Mouse (Mus musculus): ENCODE measurements at regions not wholly inside any gene's neighbourhood (a gene's known extent, or its start where the extent isn't known, plus 50 kb on each side); places are given as distances from the start of the nearest gene placed in this dataset.

DNA sequence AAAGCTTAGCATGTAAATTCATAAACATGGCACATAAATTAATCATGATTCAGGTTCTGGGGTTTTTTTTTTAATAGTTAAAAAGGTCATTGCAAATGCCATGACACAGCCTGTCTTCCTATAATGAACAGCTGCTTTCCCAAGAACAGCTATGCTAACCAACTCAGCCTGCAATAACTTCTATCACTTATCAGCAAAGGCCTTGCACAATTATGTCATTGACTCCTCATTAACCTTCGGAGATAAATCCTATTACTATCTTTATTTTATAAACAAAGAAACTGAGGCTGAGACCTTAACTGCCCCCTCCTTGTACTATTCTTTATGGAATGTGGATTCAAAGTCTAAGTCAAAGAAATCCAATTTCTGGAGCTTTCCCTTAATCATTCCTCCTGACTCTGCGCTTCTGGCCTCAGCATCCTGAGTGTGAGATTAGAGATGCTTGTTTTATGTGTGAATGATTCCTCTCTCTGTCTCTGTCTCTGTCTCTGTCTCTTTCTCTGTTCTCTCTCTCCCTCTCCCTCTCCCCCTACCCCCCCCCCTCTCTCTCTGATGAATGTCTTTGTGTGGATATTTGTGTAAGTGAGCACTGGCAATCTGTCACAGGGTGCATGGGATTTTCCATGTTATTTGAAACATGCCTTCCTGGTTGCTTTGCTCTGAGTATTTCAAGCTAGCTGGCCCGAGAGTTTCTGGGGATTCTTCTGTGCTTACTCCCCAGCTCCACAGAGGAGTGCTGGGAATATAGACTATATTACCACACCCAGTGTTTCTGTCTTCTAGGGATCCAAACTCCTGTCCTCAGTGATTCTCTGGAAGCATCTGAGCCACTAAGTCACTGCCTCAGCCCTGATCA lies 243.1 kb upstream of the Il12b start:
- no peak for DNase-seq (ENCODE audit: low spot score in 2 of 2)

DNA sequence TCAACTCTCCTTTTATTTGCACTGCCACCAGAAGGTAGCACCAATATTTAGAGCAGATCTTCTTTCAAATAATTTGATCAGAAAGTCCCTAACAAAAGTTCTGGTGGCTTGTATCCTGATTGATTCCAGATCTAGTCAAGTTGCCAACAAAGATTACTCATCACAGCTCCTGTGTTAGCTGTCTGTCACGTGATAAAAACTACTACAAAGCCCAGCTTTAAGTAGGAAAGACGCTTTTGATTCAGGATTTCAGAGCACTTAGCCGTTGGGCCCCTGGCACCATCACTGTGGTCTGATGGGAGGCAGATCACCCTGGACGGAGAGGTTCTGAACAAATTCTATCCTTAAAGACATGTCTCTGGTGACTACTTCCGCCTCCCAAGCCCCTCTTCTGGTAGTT lies 241.6 kb upstream of the Il12b start:
- DNase-seq (ENCODE audit: low spot score in 2 of 2) = no peak

DNA sequence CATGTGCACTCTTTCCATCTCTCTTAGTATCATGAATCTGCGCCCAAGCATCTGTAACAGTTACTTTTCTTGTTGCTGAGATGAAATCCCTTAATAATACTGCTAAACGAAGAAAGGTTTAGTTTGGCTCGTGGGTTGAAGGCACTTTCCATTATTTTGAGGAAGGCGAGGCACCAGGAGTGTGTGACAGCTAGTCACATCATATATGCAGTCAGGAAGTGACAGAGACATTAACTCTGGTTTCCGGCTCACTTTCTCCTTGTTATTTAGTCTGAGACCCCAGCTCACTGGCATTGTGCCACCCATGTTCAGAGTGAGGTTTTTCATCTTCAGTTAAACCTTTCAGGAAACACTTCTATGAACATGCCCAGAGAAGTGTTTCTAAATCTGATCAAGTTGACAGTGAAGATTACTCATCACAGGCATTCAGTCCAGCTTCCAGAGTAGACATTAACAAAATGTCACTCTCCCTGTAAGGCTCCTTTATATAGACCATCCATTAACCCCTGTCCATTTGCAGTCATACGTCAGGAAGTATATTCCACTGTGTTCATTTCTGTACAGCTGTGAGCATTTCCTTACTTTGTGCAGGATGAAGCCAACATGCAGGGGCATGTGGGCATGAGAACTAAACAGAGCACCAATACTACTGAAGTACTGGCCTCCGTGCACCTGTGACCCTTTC lies 238.0 kb upstream of the Il12b start:
- no peak for DNase-seq (ENCODE audit: low spot score in 2 of 2)

DNA sequence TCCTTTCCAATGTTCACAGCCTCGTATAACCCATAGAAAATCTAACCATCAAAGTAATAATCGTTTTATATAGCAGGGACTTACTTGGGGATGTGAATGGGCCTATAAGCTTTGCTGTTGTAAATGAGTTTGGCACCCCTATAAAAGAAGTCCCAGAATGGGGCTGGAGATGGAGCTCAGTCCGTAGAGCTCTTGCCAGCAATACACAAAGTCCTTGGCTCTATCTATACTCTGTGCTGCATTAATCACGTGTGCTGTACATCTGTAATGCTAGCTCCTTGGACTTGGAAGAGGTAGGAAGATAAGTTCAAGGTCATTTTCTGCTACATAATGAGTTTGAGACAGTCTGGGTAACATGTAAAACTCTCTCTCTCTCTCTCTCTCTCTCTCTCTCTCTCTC lies 236.8 kb upstream of the Il12b start:
- DNase-seq (ENCODE audit: low spot score in 2 of 2) = no peak

DNA sequence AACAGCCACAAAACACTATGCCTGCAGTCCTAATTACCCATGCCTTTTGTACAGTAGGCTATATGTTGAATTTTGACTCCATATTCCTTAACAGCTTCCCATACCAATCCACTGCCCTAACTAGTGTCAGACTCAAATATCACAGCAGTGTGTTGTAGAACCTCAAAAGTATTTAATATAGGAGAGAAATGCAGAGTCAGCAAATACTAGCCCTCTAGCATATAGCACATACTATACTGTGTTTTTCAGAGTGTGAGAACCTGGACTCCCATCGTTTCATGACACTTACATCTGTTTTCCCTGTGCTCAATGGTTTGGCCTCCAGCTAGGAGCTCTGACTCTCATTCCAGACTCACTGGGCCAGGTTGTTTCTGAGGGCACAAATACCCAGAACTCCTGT lies 236.1 kb upstream of the Il12b start:
- no peak for DNase-seq (ENCODE audit: low spot score in 2 of 2)

DNA sequence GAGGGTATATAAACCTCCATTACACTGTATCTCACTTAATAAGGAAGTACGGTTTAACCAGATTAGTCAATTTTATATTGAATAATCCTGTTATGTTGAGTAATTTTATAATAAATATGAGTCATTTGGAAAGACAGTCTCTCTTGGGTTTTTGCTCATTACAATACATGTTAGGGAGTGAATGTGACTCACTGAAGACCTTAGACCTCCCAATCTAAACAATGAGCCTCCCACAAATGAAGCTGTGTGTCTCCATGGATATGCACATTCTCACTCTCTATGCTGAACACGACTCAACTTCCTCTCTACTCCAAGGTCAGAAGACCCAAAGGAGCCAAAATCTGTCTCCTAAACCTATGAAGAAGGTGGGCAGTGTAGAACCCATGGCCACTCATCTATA lies 235.7 kb upstream of the Il12b start:
- no peak for DNase-seq (ENCODE audit: low spot score in 2 of 2)

DNA sequence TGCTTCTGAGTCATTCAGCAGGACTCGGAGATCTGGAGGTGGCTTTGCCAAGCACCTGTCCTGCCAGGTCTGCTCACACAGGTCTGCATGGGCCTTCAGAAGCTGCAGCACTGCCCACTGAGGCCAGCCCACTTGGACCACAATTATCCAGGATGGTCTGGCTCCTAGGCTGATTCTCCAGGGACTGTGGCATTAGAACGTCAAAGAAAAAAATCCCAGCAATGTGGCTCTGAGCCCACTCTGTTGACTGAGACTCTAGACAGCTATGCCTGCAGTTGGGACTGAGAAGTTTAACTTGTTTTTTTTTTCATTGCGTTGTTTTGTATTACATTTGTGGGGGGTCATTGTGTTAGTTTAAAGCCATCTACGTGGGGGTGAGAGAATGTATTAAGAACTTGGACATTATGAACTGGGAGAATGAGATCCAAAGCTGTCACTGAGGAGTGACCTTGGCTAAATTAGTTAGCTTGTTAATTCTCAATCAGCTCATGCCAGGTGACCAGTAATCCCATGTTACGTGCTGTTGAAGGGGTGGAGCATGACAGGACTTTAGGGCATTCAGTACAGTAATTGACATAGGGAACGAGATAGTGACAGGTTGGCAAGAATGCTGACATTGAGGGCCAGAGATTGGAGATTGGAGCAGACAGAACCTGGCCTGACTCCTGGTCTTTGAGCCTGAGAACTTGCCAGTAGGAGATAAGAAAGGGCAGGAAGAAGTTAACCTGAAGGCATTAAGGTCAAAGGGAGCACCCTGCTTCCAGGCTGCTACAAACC lies 232.0 kb upstream of the Il12b start:
- no peak for DNase-seq (ENCODE audit: low spot score in 2 of 2)

DNA sequence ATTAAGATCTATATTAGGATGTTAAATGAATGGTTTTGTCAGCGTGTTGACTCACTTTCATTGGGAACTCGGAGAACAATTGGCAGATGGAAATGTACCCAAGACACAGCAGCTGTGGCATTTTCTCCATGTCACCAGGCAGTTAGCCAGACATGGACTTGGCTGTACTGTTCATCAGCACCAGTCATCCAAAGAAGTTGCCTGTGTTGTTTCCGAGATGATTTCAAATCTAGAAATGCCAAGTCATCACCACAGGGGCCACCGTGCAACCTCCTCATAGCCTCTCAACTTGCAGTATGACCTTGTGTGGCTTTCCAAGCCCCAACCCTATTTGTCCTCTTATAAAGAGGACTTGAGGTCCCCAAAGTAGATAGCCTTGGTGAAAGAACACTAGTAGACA lies 227.4 kb upstream of the Il12b start:
- no peak for DNase-seq (ENCODE audit: low spot score in 2 of 2)

DNA sequence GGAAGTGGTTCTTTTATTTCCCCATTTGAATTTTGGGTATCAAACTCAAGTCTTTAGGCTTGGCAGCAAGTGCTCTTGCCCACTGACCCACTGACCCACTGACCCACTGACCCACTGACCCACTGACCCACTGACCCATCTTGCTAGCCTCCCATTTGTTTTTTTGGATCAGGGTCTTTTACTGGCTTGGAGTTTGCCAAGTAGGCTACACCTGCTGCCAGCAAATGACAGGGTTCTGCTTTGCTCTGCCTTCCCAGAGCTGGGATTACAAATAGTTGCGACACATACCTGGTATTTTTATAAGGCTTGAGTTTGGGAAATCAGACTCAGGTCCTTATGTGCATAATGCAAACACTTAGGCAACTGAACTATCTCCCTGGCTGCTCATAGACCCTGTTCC lies 226.7 kb upstream of the Il12b start:
- no peak for DNase-seq (ENCODE audit: low spot score in 2 of 2)

DNA sequence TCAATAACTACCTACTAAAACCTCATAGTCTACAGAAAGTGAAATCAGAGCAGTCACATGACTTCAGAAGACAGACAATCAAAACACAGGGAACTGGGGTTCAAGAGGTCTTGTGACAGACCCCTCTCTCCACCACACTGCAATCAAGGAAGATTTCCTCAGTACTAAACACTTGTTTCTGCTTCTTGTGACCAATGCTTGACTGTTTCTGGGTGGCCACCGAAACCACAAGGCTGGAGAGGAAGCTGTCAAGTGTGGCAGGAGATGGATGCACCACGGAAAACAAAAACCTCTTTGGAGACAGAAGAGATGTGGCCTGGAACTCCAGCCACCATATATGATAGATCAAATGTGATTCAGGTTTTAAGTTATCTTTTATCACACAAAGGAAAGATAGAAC lies 225.3 kb upstream of the Il12b start:
- DNase-seq (ENCODE audit: low spot score in 2 of 2) = no peak

DNA sequence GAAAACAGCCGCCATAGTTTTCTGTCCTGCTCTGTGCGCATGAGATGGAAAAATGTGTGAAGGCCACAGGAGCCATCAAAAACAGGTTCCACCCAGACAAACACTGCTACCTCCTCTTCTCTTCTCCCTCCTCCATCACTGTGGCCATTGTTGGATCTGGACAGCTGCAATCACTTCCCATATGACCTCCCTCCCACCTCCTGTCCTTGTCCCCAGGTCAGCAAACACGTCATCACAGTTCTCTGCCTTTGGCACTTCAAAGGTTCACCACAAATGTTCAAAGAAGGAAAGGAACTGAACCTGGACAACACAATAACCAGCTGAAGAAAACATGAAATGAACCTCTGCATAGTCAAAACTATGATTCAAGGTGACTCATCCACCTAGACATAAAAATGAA lies 220.2 kb upstream of the Il12b start:
- no peak for DNase-seq (ENCODE audit: low spot score in 2 of 2)

DNA sequence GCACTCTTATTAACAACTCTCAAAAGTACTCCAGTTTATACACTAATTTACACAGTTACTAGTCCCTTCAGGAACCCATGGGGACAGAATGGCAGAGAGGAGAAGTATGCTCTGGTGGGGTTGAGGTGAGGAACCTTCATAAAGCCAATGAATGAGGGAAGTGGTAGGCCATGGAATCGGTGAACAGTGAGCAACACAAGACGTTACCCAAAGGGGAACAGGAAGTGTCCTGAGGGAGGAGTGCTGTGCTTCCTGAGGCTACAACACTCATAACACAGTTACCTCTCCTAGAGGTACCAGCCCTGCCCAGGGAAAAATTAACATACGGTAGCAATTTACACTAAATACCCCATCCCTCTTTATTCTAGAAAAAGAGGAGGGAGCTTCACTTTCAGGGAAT lies 216.0 kb upstream of the Il12b start:
- no peak for DNase-seq (ENCODE audit: low spot score in 2 of 2)

DNA sequence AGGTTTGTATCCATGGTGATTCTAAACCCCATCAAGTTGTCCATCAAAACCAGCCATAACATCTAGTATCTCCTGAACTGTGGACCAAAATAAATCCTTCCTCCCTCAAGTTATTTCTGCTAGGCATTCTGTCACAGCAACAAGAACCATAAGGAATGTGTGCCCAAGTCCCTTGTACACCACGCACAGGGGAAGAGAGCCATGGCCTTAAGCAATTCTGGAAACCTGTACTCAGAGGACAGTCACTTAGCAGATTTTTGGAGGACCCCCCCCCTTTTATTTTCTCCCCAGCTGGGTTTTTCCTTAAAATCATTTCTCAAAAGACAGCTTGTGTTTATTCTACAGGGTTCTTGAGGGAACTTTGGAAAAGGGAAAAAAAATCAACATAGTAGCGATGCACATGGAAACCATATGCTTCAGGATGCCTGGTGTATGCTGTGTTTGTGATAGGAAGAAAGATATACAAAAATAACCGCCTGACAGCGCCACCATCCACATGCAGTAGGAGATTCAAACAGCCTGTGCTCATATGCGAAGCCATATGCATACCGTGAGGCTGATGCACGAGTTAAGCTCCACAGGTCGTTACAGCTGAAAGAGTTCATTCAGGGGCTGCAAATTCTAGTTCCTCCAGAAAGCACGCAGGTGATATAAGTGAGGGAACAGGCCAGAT lies 214.5 kb upstream of the Il12b start:
- no peak for DNase-seq (ENCODE audit: low spot score in 2 of 2)

DNA sequence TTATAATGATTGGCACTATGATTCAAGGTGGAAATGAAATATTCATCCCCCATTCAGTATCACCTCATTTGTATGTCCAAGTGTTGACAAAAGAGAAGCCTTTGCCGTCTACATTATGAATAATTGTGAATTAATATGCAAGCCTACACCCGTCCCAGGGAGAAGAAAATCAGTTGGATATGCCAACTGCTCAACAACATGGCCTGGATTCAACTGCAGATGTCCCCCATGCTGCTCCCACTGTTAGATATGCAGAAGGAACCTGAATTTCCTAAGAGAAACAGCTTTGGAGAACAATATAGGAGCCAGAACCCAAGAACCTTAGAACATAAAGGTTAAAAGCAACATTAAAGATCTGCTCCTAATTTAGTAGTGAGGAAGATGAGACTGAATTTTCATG lies 211.7 kb upstream of the Il12b start:
- DNase-seq (ENCODE audit: low spot score in 2 of 2) = no peak

DNA sequence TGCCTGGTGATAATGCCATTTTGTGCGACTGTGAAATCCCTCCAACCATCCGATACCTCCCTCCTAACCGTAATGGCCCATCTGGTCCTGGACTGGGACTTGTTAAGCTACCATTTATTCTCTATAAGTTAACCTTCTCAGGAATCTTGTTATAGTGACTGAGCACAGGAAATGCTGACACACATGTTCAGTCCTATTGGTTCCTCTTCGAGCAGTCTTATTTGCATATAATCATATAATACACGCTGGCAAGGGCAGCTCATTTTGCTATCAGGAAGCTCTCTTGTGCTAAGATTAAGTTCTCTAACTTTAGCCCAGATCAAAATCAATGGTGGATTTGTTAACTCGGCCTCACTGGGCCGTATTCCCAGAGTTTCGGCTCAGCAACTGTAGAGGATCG lies 206.1 kb upstream of the Il12b start:
- DNase-seq (ENCODE audit: low spot score in 2 of 2) = no peak

DNA sequence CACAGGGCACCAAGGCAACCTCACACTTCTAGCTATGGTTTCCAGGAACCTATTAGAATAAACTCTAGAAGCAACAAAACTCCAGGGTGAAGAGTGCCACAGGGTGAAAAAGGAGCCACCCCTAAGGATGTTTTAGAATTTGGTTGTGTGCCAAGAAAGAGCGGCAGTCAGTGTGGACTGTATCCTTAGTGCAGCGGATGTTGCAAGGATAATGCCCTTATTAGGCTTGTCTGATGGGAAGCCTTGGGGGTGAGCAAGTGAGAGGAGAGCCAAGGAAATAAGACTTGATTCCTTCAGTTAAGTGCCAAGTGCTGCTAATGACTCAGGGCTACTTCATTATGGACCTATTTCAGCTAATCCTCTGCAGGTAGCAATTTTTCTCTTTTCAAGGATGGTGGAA lies 197.1 kb upstream of the Il12b start:
- DNase-seq (ENCODE audit: low spot score in 2 of 2) = no peak

DNA sequence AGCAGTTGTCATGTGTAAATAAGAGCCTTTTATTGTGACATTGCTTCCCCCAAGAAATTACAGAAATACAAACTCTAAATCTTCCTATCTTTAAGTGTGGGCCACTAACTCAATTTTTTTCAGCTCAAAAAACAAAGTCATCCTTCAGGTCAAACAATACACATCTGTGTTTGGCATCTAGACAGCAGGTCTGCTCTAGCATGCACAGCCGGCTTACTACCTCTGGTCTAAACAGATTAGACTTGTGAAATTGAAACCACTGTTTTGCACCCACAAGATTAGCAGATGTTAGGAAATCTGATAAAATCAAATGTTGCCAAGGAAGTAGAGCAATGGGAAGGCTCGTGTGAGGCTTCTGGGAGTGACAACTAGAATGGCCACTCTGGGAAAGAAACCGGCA lies 195.5 kb upstream of the Il12b start:
- no peak for DNase-seq (ENCODE audit: low spot score in 2 of 2)

DNA sequence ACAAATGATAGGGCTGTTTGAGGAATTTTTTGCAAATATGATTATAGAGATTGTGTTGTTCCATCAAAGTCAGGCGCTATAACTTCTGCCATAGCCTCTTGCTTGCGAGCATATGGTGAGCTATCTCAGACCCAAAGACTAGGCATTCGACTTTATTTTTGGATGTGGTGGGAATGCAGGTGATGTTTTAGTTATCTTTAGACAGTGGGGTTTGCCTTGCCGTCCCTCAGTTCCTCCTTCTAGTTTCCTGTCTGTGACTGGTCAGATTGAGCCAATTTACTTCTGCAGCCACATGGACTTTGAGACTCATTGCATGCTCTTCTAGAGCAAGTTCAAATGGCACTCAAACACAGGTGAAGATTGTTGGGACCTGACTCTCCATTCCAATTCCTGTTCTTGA lies 193.0 kb upstream of the Il12b start:
- no peak for DNase-seq (ENCODE audit: low spot score in 2 of 2)

DNA sequence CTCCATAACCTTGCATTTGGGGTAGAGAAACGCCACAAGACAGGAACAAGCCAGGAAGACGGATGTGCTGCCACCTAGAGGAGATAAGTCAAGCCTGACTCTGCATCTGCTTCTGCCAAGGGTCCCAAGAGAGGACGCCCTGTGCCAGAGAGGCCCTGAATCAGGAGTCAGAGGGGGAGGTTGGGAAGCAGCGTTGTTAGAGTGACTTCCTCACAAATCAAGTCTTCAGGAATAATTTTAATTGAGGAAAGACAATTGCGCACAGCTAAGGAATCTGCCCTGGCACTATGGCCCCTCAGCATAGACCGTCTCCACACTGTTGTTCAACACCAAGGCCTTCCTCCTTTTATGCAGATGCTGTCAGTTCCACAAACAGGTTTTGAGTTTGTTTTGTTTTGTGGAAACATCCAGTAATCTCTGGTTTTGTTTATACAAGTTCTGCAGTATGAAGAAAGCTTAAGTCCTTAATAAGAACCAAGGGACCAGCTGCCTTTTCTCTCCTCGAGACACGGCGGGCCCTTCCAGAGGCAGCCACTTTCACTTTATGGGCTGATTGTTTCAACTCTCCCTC lies 187.9 kb upstream of the Il12b start:
- DNase-seq (ENCODE audit: low spot score in 2 of 2) = peak; percentile 28 to 30

DNA sequence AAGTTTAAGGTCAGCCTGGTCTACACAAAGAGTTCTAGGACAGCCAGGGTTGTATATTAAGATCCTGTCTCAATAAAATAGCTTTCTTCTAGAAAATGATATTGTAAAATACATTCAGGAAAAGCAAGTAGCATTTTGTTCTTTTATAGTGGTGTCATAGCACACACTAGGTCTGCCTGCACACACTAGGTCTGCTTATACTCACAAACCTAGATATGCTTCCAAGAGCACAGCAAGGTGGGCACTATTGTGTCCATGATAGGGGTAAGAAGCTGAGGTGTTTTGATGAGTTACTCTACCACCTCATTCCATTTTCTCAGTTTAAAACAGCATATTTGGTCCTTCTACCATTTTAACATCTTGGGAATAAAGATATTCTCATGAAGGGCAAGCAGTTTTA lies 185.8 kb upstream of the Il12b start:
- no peak for DNase-seq (ENCODE audit: low spot score in 2 of 2)

DNA sequence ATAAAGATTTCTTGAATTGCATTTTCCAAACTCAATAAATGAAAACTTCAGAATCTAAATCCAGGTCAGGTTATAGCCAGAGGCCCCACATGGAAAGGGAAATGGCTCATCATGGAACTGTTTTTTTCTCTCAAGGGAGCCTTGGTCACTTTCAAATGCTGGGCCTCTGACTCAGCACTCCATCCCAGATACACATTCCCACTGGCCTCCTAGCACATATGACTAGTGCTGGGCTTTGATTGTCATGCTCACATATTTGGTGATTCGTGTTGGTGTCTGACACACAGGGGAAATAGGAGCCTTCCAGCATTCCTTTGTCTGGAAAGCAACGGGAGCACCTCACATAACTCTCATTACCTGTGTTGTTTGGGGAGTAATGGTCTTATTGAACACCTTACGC lies 183.5 kb upstream of the Il12b start:
- DNase-seq (ENCODE audit: low spot score in 2 of 2) = no peak

DNA sequence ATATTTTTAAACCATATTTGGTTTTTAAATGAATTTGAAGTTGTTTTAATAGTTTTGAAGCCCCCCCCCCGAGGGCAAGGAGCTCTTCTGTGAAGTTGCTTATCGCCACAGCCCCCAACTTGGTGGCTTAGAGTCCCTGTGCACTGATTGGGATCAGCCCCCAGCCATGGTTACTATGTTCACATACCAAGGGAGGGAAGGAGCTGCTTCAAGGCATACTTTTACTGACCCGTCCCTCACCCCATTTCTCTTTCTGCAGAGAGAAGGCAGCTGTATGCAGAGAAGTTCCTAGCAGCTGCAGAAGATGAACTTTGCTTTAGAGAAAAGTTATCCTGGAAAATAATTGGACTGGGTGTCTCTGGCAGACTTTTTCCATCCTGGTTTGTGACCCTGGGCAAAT lies 179.9 kb upstream of the Il12b start:
- DNase-seq (ENCODE audit: low spot score in 2 of 2) = no peak
